Comparison of ENCODE assay signal across 8 mouse cellular contexts in the genomic region with DNA sequence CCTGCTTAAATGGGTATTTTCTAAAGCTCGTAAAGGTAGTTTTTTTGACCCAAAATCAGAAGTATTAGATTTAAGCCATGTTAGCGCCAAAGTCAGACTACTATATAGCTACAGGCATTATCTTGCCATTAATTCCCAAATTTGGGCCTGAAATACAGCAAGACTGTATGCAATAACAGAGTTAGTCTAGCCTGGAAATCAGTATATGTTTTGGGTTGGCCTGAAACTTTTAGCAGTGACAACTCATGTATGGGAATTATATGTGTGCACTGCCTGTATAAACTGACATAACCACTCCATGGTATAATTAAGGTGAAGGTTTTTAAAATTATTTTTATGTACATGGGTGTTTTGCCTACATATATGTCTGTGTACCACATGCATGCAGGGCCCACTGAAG. TPM values are rescaled to one million over a fixed set of nuclear protein-coding genes. Genes with fewer than 3 reads are reported as not detected.
DNase-seq lines count a peak whose midpoint lies in the region; ATAC-seq and TF ChIP-seq lines count a peak whose summit lies in the region.

Atp5j2 (minus strand) TSS at position 101 of the 400 bp plus-strand sequence.

- intact Hi-C loops in gastrocnemius, adult 2 months (cut with DNase I): loop anchor here (2.0 kb wide), 1 partner anchor 25 kb away; the partner anchor contains the start of genes Cpsf4 and Ptcd1

- peak within 1 kb of the TSS; percentile 91 for H3K9ac ChIP-seq in hindbrain, postnatal 0 days (replicated peaks; ENCODE audit: low read length)

- no peak for ATAC-seq in hindbrain, postnatal 0 days
- ATAC-seq in megakaryocyte, adult 5-6 weeks (ENCODE audit: poor library complexity, severe bottlenecking): no peak

- 88% methylated on average over 2 of the region's 2 CpGs for WGBS in hindbrain, postnatal 0 days

- no peaks in the 10 kb centered on the region for H3K27me3 ChIP-seq in hindbrain, postnatal 0 days (ENCODE audit: insufficient read depth, low read length)

- peak within 1 kb of the TSS; percentile 98 for H3K27ac ChIP-seq in gastrocnemius, adult 2 months
- peak within 1 kb of the TSS; percentile 95 for H3K27ac ChIP-seq in hindbrain, postnatal 0 days

- no peak for TF ChIP-seq CTCF in gastrocnemius, adult 2 months (IDR thresholded peaks at IDR 0.05)
- TF ChIP-seq CTCF in hindbrain, postnatal 0 days (IDR thresholded peaks at IDR 0.05; ENCODE audit: low read depth): no peak

- no peak for DNase-seq in heart, adult 18-20 months
- DNase-seq in heart, adult 11 months: no peak
- no peak for DNase-seq in adrenal gland, adult 8-10 months
- DNase-seq in gastrocnemius, adult 2 months: no peak
- no peak for DNase-seq in hindbrain, postnatal 0 days (ENCODE audit: low spot score)
- DNase-seq in embryo, embryonic 10.5 days (ENCODE audit: low spot score): no peak
- no peak for DNase-seq in embryo, embryonic 9.5 days (ENCODE audit: extremely low spot score)

- H3K36me3 ChIP-seq in hindbrain, postnatal 0 days (ENCODE audit: insufficient read depth, low read length): peaks cover 30% of the 10 kb centered on the region

- peak within 1 kb of the TSS; percentile 86 for H3K4me3 ChIP-seq in gastrocnemius, adult 2 months
- peak within 1 kb of the TSS; percentile 83 for H3K4me3 ChIP-seq in hindbrain, postnatal 0 days (ENCODE audit: low read length)

- peaks cover 16% of the 10 kb centered on the region for H3K4me1 ChIP-seq in hindbrain, postnatal 0 days (ENCODE audit: insufficient read depth, low read length)

- H3K9me3 ChIP-seq in hindbrain, postnatal 0 days (ENCODE audit: low read length): no peaks in the 10 kb centered on the region

- peak within 1 kb of the TSS; percentile 90 for H3K4me2 ChIP-seq in hindbrain, postnatal 0 days (ENCODE audit: low read depth, low read length)

RNA-seq across cellular contexts. Expression of gene Atp5j2, which starts in this region (rescaled TPM):
- 1,000 to 10,000 TPM; 1,105 to 1,150 TPM for total RNA-seq in heart, adult 18-20 months (2021)
- total RNA-seq in adrenal gland, adult 8-10 months (2022): 100 to 1,000 TPM; 319 to 686 (median 419) TPM
- total RNA-seq in gastrocnemius, adult 2 months (2021): 100 to 1,000 TPM; 622 to 768 TPM
- total RNA-seq in hindbrain, postnatal 0 days (2014; rRNA removed): 116 and 144 TPM in 2 replicates
- 727 and 733 TPM in 2 replicates for polyA plus RNA-seq in hindbrain, postnatal 0 days (2015; fragmentation: Nextera tagmentation; extraction: Ambion mirVana)
- 310 and 322 TPM in 2 replicates for total RNA-seq in megakaryocyte, adult 5-6 weeks (2015)
- 103 and 107 TPM in 2 replicates for total RNA-seq in megakaryocyte, adult 5-6 weeks (2017)
